Mouse (Mus musculus): ENCODE data around the gene Stxbp4.

The Stxbp4 gene

GRCm38 (mm10) chr11:90558359-90559047 is 79.4 kb downstream of the Stxbp4 start:
- DNase-seq (ENCODE audit: low spot score in 2 of 2) = no peak

DNA sequence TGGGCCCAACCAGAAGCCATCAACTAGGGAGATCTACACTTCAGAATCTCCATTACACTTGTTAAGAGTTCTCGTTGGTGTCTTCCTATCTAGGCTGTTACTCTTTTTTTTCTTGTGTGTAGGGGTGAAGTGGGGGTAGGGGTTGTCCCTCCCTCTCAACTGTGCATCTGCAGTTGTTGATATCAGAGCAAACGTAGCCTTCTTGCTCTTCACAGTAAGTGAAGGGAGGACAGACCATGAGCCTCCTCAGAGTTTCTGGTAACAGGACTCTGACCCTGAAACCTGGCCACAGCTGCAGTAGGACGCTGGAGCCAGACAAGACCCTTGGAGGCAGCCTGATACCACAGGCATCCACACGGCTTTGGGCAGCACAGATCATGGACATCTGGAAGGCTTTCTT is 81.4 kb downstream of the Stxbp4 start:
- no peak for DNase-seq (ENCODE audit: low spot score in 2 of 2)

DNA sequence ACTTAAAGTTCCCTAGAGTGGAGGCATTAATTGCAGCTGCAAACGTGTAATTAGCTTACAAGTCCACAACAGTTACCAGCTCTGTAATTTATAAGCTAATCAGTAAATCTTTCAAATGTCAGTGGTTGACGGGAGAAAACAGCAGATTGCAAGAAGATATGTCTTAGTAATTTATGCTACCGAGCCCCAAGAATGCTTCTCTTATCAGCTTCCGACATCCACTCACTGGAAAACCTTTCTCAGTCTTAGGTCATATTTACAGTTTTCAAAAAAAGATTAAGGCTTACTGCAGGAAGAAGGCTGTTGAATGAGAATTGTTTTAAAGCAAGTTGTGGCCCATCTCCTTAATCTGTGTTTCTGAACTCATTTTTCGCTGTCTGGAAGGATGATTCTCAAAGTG is 83.9 kb downstream of the Stxbp4 start:
- no peak for DNase-seq (ENCODE audit: low spot score in 2 of 2)

- no peak for DNase-seq (ENCODE audit: low spot score in 2 of 2)
Measured at GRCm38 (mm10) chr11:90552303-90553201, 85.3 kb downstream of the Stxbp4 start.

DNA sequence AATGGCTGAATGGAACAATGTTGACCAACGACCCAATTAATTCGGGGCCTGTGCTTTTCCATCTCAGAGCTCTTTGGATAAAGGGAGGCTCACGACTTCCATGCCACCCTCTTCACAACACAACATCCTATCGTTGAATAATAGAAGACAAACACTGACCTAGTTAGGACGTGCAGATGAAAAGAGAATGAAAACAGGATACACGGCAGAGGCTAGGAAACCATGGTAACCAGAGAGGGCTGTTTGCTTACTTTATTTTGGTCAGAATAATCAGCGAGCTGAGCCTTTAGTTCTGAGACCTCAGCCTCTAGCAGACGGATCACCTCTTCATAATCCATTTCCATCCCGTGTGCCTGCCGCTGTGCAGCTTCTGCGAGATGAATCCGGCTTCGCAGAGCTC is 89.3 kb downstream of the Stxbp4 start:
- peak; percentile 50 to 60 for DNase-seq (ENCODE audit: low spot score in 2 of 2)

DNA sequence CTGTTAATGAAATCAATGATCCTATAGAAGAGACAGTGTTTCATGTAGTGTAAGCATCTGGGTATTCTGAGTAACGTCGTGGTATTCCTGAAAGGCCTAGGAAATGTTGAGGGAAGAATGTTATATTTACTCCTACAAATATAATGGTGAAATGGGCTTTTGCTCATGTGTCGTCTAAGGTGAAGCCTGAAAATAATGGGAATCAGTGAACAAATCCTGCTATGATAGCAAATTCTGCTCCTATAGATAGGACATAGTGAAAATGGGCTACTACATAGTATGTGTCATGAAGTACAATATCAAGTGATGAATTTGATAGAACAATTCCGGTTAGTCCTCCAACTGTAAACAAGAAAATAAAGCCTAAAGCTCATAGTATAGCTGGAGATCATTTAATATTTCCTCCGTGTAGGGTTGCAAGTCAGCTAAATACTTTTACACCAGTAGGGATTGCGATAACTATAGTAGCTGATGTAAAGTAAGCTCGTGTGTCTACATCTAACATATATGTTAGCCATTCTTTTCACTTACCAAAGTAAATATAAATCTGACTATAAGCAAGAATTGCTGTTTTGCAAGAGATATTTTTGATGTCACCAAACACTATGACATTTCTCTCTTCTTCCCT is 99.1 kb downstream of the Stxbp4 start:
- no peak for DNase-seq (ENCODE audit: low spot score in 2 of 2)

DNA sequence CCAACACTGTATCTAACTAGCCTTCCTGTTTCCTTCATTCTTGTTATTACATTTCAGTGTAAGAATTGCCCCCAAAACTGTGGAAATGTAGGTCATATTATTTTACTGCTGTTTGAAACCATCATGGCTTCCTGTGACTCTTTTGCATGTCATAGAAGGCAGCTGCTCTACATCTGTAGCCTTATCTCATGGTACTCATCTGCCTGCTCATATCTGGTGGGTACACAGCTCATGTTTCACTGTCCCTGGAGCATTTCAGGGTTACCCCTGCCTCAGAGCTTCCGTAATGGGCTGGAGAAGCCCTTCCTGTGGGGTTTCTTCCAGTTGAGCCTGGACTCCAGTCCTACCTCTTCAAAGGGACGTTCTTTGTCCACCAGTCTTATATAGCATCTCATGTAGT is 112.6 kb downstream of the Stxbp4 start:
- no peak for DNase-seq (ENCODE audit: low spot score in 2 of 2)

DNA sequence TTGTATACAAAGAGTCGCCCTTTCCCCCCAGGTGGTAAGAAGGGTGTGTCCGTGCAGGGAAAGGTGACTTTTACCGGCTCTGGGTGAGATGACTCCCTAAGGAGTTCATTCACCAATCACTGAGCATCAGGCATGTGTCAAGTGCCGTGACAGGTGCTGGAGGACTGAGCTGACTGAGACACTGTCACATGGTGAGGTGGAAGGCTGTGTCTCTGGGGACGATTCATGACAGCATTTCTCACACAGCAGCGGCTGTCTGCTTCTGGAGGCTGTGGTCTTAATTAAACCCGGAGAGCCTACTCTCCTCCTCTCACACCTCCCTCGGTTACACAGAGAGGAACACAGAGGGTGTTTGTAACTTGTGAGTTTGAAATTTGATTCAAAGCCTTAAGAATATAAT is 116.8 kb downstream of the Stxbp4 start:
- DNase-seq (ENCODE audit: low spot score in 2 of 2) = peak in 1 of 2 experiments; percentile 44

DNA sequence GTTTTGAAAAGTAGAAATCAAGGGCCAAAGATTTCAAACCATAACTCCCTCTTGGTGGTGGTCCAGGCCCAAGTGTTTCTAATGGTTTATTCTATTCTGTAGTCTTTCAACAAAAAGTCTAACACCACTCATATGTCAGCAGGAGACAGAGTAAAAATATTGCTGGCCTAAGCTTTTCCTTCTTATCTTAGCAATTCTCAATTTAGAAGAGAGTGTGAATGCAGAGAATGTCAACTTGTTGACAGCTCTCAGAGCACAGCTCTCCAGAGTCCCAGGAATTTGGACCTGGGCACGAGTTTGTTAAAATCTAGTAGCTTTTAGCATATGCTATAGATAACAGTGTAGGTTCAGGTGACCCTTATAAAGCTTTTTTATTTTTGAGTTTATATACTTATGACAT is 120.1 kb downstream of the Stxbp4 start:
- DNase-seq (ENCODE audit: low spot score in 2 of 2) = no peak

DNA sequence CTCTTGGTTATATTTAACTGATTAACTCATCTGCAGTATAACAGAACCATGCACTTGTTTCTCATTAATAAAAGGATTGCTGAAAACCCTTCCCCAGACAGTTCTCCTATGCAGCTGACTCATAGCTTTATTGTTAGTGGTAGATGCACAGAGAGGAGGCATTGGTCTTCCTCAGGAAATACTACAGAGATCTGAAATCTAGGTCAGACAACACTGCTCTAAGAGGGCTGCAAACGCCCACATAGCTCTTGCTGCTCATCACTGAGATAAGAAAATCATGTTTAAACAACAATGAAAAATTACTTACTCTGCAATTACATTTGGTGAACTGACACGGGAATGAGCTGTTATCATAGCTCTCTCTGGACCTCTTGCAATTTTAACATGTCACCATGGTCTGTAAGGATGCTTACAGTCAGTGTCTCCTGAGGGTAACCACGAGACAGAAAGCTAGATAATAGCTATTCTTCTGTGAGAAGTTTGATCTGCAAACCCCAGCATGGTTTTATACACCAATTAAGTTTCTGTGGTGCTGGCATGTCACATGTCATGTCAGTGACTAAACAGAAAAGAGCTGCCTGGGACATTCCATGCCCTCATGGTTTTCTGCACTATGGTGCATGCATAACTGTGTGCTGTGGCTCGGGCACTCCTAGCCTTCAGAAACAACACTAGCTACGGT is 125.2 kb downstream of the Stxbp4 start:
- no peak for DNase-seq (ENCODE audit: low spot score in 2 of 2)

DNA sequence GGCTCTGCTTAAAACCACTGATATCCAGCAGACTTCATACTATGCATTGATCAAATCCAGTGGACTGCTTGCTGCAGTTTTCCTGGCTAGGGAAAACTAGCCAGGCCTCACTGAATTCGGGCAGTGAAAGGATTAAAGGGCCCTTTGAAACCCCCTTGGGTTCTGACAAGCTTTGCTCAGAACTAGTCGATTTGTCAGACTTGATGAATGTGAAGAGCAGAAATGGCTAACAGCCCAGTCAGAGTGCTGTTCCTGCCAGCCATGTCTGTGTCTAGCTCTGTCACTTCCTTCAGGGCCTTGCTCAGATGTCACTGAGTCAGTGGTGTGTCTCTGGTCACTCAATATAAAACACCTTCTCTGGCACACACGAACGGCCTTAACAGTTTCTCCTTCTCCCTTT is 136.0 kb downstream of the Stxbp4 start:
- DNase-seq (ENCODE audit: low spot score in 2 of 2) = no peak

- no peak for DNase-seq (ENCODE audit: low spot score in 2 of 2)
Measured at GRCm38 (mm10) chr11:90499918-90500317, 138.0 kb downstream of the Stxbp4 start.

- DNase-seq (ENCODE audit: low spot score in 2 of 2) = peak in 1 of 2 experiments; percentile 66
Measured at GRCm38 (mm10) chr11:90498461-90498860, 139.4 kb downstream of the Stxbp4 start.

GRCm38 (mm10) chr11:90494981-90495380 is 142.9 kb downstream of the Stxbp4 start:
- no peak for DNase-seq (ENCODE audit: low spot score in 2 of 2)

- DNase-seq (ENCODE audit: low spot score in 2 of 2) = no peak
Measured at GRCm38 (mm10) chr11:90492511-90492910, 145.4 kb downstream of the Stxbp4 start.

DNA sequence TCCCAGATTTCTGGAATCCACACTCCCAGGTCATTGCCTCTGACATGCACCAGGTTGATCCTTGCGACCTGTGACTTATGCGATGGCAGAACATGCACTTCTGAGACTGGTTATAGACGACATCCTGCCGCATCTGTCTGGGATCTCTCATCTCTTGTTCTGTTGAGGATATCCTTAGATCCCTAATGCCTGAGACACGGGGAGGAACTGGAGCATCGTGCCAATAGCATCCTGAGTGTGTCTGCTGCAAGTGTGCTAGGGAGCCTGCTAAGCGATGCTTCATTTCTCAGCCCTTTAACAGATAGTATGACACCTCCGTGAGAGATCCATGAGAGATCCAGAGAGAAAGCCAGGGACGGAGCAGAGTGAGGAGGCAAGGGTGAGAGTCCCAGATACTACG is 148.7 kb downstream of the Stxbp4 start:
- DNase-seq (ENCODE audit: low spot score in 2 of 2) = no peak

GRCm38 (mm10) chr11:90487686-90488085 is 150.2 kb downstream of the Stxbp4 start:
- no peak for DNase-seq (ENCODE audit: low spot score in 2 of 2)

GRCm38 (mm10) chr11:90484750-90485637 is 152.9 kb downstream of the Stxbp4 start:
- no peak for DNase-seq (ENCODE audit: low spot score in 2 of 2)

DNA sequence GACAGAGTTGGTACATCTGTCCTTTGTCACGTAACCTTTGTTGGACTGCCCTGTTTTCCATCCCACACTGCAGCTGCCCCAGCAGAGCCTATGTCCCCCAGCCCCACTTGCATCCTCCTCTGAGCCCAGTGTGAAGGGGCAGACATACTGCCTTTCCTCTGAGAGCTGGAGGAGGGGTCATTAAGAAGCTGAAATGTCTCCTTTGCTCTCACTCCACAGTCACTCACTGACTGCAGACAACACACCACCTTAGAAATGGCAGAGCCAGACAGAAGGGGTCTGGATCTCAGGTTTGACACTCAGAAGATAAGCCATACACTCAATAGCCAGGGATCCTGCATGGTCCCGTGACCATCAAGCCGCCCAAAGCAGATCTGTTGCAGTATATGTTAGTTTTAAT is 154.1 kb downstream of the Stxbp4 start:
- DNase-seq (ENCODE audit: low spot score in 2 of 2) = no peak

DNA sequence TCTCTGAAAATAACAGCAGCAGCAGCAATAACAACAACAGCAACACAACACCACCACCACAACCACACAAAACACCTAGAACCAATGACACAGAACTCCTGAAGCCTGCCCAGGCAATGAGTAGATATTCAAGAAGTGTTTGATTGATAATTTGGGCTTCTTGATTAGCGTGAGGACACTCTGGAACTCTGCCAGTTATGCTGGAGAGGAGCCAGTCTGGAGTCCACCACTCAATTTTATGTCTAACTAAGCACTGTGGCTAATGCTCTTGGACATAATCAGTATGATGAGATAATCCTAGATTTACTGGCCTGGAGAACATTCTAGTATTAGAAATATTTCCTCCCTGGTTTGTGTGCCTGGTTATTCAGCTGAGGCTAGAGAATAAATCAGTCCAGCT is 156.1 kb downstream of the Stxbp4 start:
- no peak for DNase-seq (ENCODE audit: low spot score in 2 of 2)

DNA sequence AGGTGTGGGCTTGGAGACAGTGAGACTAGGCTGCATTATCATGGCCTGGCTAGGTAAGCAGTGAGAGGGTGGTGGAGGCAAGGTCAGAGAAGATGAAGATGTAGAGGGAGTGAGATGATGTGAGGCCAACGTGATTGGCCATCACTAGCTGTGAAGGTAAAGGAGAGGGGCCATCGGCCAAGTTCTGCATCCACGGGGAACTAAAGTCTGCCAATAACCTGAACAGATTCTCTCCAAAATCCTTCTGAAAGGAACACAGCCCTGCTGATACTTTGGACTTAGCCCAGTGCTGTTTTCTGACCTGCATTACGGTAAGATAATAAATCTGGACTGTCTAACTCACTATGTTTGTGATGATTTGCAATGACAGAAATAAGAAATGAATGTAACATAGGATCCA is 167.6 kb downstream of the Stxbp4 start:
- no peak for DNase-seq (ENCODE audit: low spot score in 2 of 2)
